Mouse (Mus musculus): ENCODE results near the gene Ube2ql1. TPM values are rescaled to one million over a fixed set of nuclear protein-coding genes. Genes with fewer than 3 reads are reported as not detected.

Ube2ql1 gene
- total and polyA plus RNA-seq, 3 experiments, result not detected

DNA sequence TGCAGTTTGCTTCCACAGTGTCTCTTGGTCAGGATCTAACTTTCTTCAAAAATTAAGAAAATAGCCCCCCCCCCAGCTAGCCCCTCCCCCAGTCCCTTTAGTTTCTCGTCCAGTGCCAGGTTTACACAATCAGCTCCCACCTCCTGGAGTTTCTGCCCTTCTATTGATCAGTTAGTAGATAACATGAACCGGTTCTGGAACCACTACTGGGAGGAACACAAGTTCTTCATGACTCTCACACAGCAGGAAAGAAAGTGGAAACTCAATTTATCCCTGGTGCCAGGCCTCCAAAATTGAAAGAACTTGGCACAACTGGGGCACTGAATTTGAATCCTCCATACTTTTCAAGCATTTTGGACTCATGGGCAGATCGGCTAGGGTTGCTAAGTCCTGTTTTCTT is 85.2 kb downstream of the Ube2ql1 start:
- Histone ChIP-seq H3K9me3 (replicated peaks; ENCODE audit: insufficient read depth, low read length) (no peaks in the 10 kb centered on the region), H3K79me2 (ENCODE audit: control insufficient read depth, insufficient read depth, low read length, poor library complexity) (no peaks in the 10 kb centered on the region), H3K4me1 (ENCODE audit: control insufficient read depth in 1 of 2, insufficient read depth in 2 of 2, low read length in 2 of 2) (no peaks in the 10 kb centered on the region), H3K27me3 (ENCODE audit: control insufficient read depth in 1 of 2, insufficient read depth in 2 of 2, low read length in 2 of 2) (no peaks in the 10 kb centered on the region; a peak in 2 of 4 replicates), H3K9ac (ENCODE audit: control insufficient read depth, low read depth, low read length, poor library complexity, severe bottlenecking) (no peak overlapping the region), H3K36me3 (ENCODE audit: control insufficient read depth in 1 of 2, insufficient read depth in 2 of 2, low read length in 2 of 2) (no peaks in the 10 kb centered on the region), H3K4me3 (ENCODE audit: control insufficient read depth in 1 of 2, insufficient read depth in 1 of 2, low read depth in 2 of 2, low read length in 2 of 2) (no peak overlapping the region), H3K27ac (ENCODE audit: control insufficient read depth, low read depth, low read length) (no peak overlapping the region)
- no peak for TF ChIP-seq GABPA (IDR thresholded peaks at IDR 0.05; ENCODE audit: low read depth, low read length)
- no peak for TF ChIP-seq E2F4 (IDR thresholded peaks at IDR 0.05; ENCODE audit: borderline replicate concordance, low read depth, low read length)
- TF ChIP-seq NELFE (IDR thresholded peaks at IDR 0.05; ENCODE audit: low read depth, low read length), result no peak
- no peak for TF ChIP-seq ELF1 (IDR thresholded peaks at IDR 0.05; ENCODE audit: low read depth, low read length)
- no peak for TF ChIP-seq RCOR1 (IDR thresholded peaks at IDR 0.05; ENCODE audit: low read depth, low read length)
- no peak for TF ChIP-seq TCF12 (IDR thresholded peaks at IDR 0.05; ENCODE audit: low read depth, low read length)
- TF ChIP-seq POLR2AphosphoS5 (IDR thresholded peaks at IDR 0.05; ENCODE audit: borderline replicate concordance, low read depth, low read length), result no peak
- no peak for TF ChIP-seq CHD1 (IDR thresholded peaks at IDR 0.05; ENCODE audit: low read depth, low read length)
- no peak for TF ChIP-seq ZC3H11A (IDR thresholded peaks at IDR 0.05; ENCODE audit: low read depth, low read length)
- TF ChIP-seq MEF2A (IDR thresholded peaks at IDR 0.05; ENCODE audit: extremely low read depth, insufficient replicate concordance, low read depth, low read length, poor library complexity, severe bottlenecking), result no peak
- no peak for TF ChIP-seq ZMIZ1 (IDR thresholded peaks at IDR 0.05; ENCODE audit: low read depth, low read length)
- TF ChIP-seq TAL1 (IDR thresholded peaks at IDR 0.05; ENCODE audit: low read length), result no peak
- TF ChIP-seq CTCF (IDR thresholded peaks at IDR 0.05 in 2 of 3, conservative IDR thresholded peaks at IDR 0.05 in 1 of 3; ENCODE audit: control insufficient read depth in 1 of 3, insufficient read depth in 1 of 3, low read depth in 2 of 3, low read length in 3 of 3, poor library complexity in 1 of 3, severe bottlenecking in 1 of 3), result no peak
- no peak for TF ChIP-seq EP300 (IDR thresholded peaks at IDR 0.05; ENCODE audit: low read depth in 1 of 2, low read length in 2 of 2)
- TF ChIP-seq MYB (IDR thresholded peaks at IDR 0.05; ENCODE audit: low read depth, low read length), result no peak
- no peak for TF ChIP-seq SMC3 (IDR thresholded peaks at IDR 0.05; ENCODE audit: low read depth, low read length)
- no peak for TF ChIP-seq HCFC1 (IDR thresholded peaks at IDR 0.05; ENCODE audit: low read depth, low read length)
- TF ChIP-seq CHD2 (IDR thresholded peaks at IDR 0.05; ENCODE audit: low read length), result no peak
- TF ChIP-seq MAZ (IDR thresholded peaks at IDR 0.05; ENCODE audit: low read depth, low read length), result no peak
- DNase-seq (ENCODE audit: low read depth, low spot score), result no peak

Other genes with a start within 250 kb of the Ube2ql1 start
- gene Nsun2, start 206.1 kb downstream of the Ube2ql1 start, total RNA-seq (2012; rRNA removed), result 303 and 311 TPM in 2 replicates
- 100 to 1,000 TPM; 277 to 302 TPM for gene Nsun2, start 206.1 kb downstream of the Ube2ql1 start, polyA plus RNA-seq (2012; ENCODE audit: insufficient read depth in 1 of 2, insufficient read length in 2 of 2, low read depth in 1 of 2, low replicate concordance in 2 of 2, missing spikeins in 1 of 2)
- gene Tent4a, start 205.3 kb downstream of the Ube2ql1 start, total RNA-seq (2012; rRNA removed), result 11.5 and 12.2 TPM in 2 replicates
- gene Tent4a, start 205.3 kb downstream of the Ube2ql1 start, polyA plus RNA-seq (2012; ENCODE audit: insufficient read depth in 1 of 2, insufficient read length in 2 of 2, low read depth in 1 of 2, low replicate concordance in 2 of 2, missing spikeins in 1 of 2), result 10 to 100 TPM in 1 of 2 experiments, not detected in 1; 18.4 TPM
- gene Srd5a1, start 128.4 kb downstream of the Ube2ql1 start, total RNA-seq (2012; rRNA removed), result 4.0 and 7.7 TPM in 2 replicates
- gene Srd5a1, start 128.4 kb downstream of the Ube2ql1 start, polyA plus RNA-seq (2012; ENCODE audit: insufficient read depth in 1 of 2, insufficient read length in 2 of 2, low read depth in 1 of 2, low replicate concordance in 2 of 2, missing spikeins in 1 of 2), result 10 to 100 TPM in 1 of 2 experiments, not detected in 1; 10.5 TPM
- gene Med10, start 62.5 kb upstream of the Ube2ql1 start, total RNA-seq (2012; rRNA removed), result 117 and 119 TPM in 2 replicates
- gene Med10, start 62.5 kb upstream of the Ube2ql1 start, polyA plus RNA-seq (2012; ENCODE audit: insufficient read depth in 1 of 2, insufficient read length in 2 of 2, low read depth in 1 of 2, low replicate concordance in 2 of 2, missing spikeins in 1 of 2), result 100 to 1,000 TPM in 1 of 2 experiments, not detected in 1; 151 TPM

All from MEL (cell line).